Mouse (Mus musculus) ES-E14 (cell line): Measurements from ENCODE around the gene Vmn1r183. TPM values are rescaled to one million over a fixed set of nuclear protein-coding genes. Genes with fewer than 3 reads are reported as not detected.
A peak's percentile ranks its signal among the peaks of the same experiment; 100 is the strongest.

Experiments used
- DNase-seq: peaks from one replicate; pipeline ENCODE4 v3.0.0-alpha.2; 2013; ENCODE audit warnings: low read depth, low spot score
- H3K27ac ChIP-seq: 2 replicates; pipeline ENCODE4 v1.5.1; 2012; ENCODE audit warnings: low read depth, mild to moderate bottlenecking, low read length, moderate library complexity, mixed read lengths; ENCODE audit not compliant: poor library complexity, insufficient read depth, severe bottlenecking
- H3K36me3 ChIP-seq: 2 replicates; pipeline ENCODE4 v1.6.1; 2012; ENCODE audit warnings: mild to moderate bottlenecking, low read length, moderate library complexity, mixed read lengths; ENCODE audit not compliant: control insufficient read depth, poor library complexity, insufficient read depth, severe bottlenecking
- H3K4me1 ChIP-seq, 2 experiments: fragments of 150-350 bp in 1 of 2; sonication (generic) in 1 of 2; 2 replicates each; pipeline ENCODE4 v1.6.1; 2012; ENCODE audit warnings: low read length in 2 of 2, mild to moderate bottlenecking in 1 of 2, mixed read lengths in 1 of 2; ENCODE audit not compliant: control insufficient read depth in 2 of 2, insufficient read depth in 2 of 2, poor library complexity in 1 of 2
- H3K4me3 ChIP-seq, 2 experiments: fragments of 150-350 bp in 1 of 2; sonication (generic) in 1 of 2; 2 replicates each; pipeline ENCODE4 v1.5.1; 2012; ENCODE audit warnings: low read length in 2 of 2, low read depth in 1 of 2, mild to moderate bottlenecking in 1 of 2, mixed read lengths in 1 of 2; ENCODE audit not compliant: insufficient read depth in 1 of 2, poor library complexity in 1 of 2, severe bottlenecking in 1 of 2
- H3K9ac ChIP-seq: 2 replicates; pipeline ENCODE4 v1.6.1; 2012; ENCODE audit warnings: low read depth, mild to moderate bottlenecking, low read length, mixed read lengths; ENCODE audit not compliant: poor library complexity, insufficient read depth, severe bottlenecking
- H3K9me3 ChIP-seq: fragments of 150-350 bp; sonication (generic); 2 replicates; pipeline ENCODE4 v1.6.1; 2012; ENCODE audit warnings: low read depth, mild to moderate bottlenecking, low read length; ENCODE audit not compliant: control insufficient read depth, insufficient read depth
- CHD2 ChIP-seq: IDR thresholded peaks from 2 replicates; pipeline ENCODE4 v1.6.1; 2014; ENCODE audit warnings: mild to moderate bottlenecking, low read depth, low read length, inconsistent platforms
- HCFC1 ChIP-seq: IDR thresholded peaks from 2 replicates; pipeline ENCODE4 v1.6.1; 2012; ENCODE audit warnings: low read length, inconsistent platforms, borderline replicate concordance; ENCODE audit not compliant: insufficient read depth
- MAFK ChIP-seq: IDR thresholded peaks from 2 replicates; pipeline ENCODE4 v1.6.1; 2014; ENCODE audit warnings: mild to moderate bottlenecking, low read depth, low read length, inconsistent platforms; ENCODE audit not compliant: insufficient read depth
- ZC3H11A ChIP-seq: IDR thresholded peaks from 2 replicates; pipeline ENCODE4 v1.6.1; 2012; ENCODE audit warnings: low read depth, mild to moderate bottlenecking, inconsistent platforms, low read length, borderline replicate concordance
- ZNF384 ChIP-seq: IDR thresholded peaks from 2 replicates; pipeline ENCODE4 v1.6.1; 2012; ENCODE audit warnings: low read depth, low read length, inconsistent platforms
- in situ Hi-C, 2 experiments: fragments of 600-800 bp; cut with MboI; formaldehyde crosslinking; loops; one replicate each; pipeline ENCODE4 v1.15.1; 2025; ENCODE audit warnings: low sequenced_read_pairs in 2 of 2, inconsistent platforms in 1 of 2; ENCODE audit not compliant: unreplicated experiment in 2 of 2
- total RNA-seq: library from RNA; depleted of rRNA; stranded (reverse); fragments of 300-350 nt; gene quantifications from 2 replicates; pipeline ENCODE4 v1.2.3, GENCODE M21; 2012

The Vmn1r183 gene
- total RNA-seq, 1 experiment = not detected

- Histone ChIP-seq H3K4me3 (peak overlapping the region; percentile 69 to 78), H3K4me1 (peaks cover 2 to 11% of the 10 kb centered on the region in 2 experiments; a peak in 2 of 4 replicates), H3K9ac (peak overlapping the region; percentile 88), H3K9me3 (no peaks in the 10 kb centered on the region), H3K36me3 (peaks cover 6% of the 10 kb centered on the region), H3K27ac (no peak overlapping the region)
- DNase-seq = no peak
- no peak for TF ChIP-seq HCFC1
- TF ChIP-seq ZNF384 = no peak
- no peak for TF ChIP-seq CHD2
- TF ChIP-seq ZC3H11A = no peak
- TF ChIP-seq MAFK = no peak
- in situ Hi-C loops = no loop called here
Observed at GRCm38 (mm10) chr7:24086871-24087270, 33.8 kb downstream of the Vmn1r183 start.

GRCm38 (mm10) chr7:24087485-24088125 is 34.6 kb downstream of the Vmn1r183 start:
- Histone ChIP-seq H3K27ac (peak overlapping the region; percentile 44; the same call in 1 of the 2 replicates), H3K9ac (peak overlapping the region; percentile 88), H3K4me3 (peak overlapping the region; percentile 69 to 78), H3K9me3 (no peaks in the 10 kb centered on the region), H3K36me3 (peaks cover 6% of the 10 kb centered on the region), H3K4me1 (peaks cover 2 to 11% of the 10 kb centered on the region in 2 experiments; a peak in 2 of 4 replicates)
- DNase-seq = no peak
- in situ Hi-C loops = no loop called here
- TF ChIP-seq CHD2 = peak; percentile 95
- no peak for TF ChIP-seq MAFK

- H3K36me3 ChIP-seq = peaks cover 49% of the 10 kb centered on the region
- in situ Hi-C loops = no loop called here
- H3K4me1 ChIP-seq = no peaks in the 10 kb centered on the region
- no peak overlapping the region for H3K9ac ChIP-seq
- TF ChIP-seq CHD2 = no peak
- no peak for TF ChIP-seq ZNF384
- TF ChIP-seq MAFK = no peak
- no peak for TF ChIP-seq HCFC1
- no peak for TF ChIP-seq ZC3H11A
- DNase-seq = no peak
- H3K27ac ChIP-seq = no peak overlapping the region
- H3K4me3 ChIP-seq = no peak overlapping the region
- H3K9me3 ChIP-seq = peaks cover 20% of the 10 kb centered on the region
Observed at GRCm38 (mm10) chr7:24104403-24104802, 51.3 kb downstream of the Vmn1r183 start.

- TF ChIP-seq CHD2 = no peak
- TF ChIP-seq HCFC1 = no peak
- no peak for TF ChIP-seq ZC3H11A
- TF ChIP-seq MAFK = no peak
- no peak for TF ChIP-seq ZNF384
- DNase-seq = no peak
- peaks cover 20% of the 10 kb centered on the region for H3K9me3 ChIP-seq
- no peak overlapping the region for H3K4me3 ChIP-seq
- in situ Hi-C loops = no loop called here
- H3K36me3 ChIP-seq = peaks cover 49% of the 10 kb centered on the region
- H3K9ac ChIP-seq = no peak overlapping the region
- no peaks in the 10 kb centered on the region for H3K4me1 ChIP-seq
- H3K27ac ChIP-seq = no peak overlapping the region
Observed at GRCm38 (mm10) chr7:24105144-24105703, 52.2 kb downstream of the Vmn1r183 start.
